Mouse (Mus musculus): ENCODE data around the gene Dnajc16.

DNA sequence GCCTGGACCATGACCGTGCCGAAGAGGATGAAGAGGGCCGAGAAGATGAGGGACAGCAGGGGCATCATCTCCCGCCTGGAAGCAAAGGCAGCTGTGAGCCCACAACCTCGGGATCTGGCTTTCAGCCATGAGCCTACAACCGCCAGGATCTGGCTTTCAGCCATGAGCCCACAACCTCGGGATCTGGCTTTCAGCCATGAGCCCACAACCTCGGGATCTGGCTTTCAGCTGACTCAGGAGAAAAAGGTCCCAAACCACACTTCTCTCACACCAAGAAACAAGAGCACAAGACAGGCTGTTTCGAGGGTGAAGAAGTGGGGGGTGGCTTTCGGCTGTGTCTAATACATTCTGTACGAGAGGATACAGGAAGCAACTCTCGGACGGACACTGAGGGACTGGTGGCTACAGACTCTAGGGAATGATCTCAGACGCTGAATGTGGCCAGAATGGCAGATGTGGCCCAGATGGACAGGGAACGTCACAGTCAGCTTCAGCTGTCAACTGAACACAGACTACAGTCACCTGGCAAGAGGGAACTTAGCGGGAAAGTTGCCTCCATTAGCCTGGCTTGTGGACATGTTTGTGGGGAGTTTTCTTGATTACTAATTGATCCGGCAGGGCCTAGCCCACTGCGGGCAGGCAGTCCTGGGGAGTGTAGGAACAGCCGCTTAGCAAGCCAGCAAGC, 23.9 kb downstream of the Dnajc16 start:
- TF ChIP-seq EP300 (IDR thresholded peaks at IDR 0.05; ENCODE audit: insufficient read depth, low read depth, low read length), result 0 out of 2 replicates have a peak, but pooled peaks have one; percentile 34
- TF ChIP-seq CTCF (IDR thresholded peaks at IDR 0.05), result no peak

Measured in heart, adult 2 months (tissue).